Mouse (Mus musculus) forebrain, embryonic 16.5 days (tissue): ENCODE data around the gene Tex38. TPM values are rescaled to one million over a fixed set of nuclear protein-coding genes. Genes with fewer than 3 reads are reported as not detected.

ENCODE experiments used
- ATAC-seq: fragments of 200-750 bp; cut with Nextera tagmentation; 2 replicates; pipeline ENCODE4 v1.8.0; 2017; ENCODE audit warnings: mild to moderate bottlenecking, moderate library complexity
- H3K27ac ChIP-seq: fragments of 300-500 bp; sonication (generic); 2 replicates; pipeline ENCODE4 v1.5.1; 2014; ENCODE audit warnings: low read length, control low read depth
- H3K27me3 ChIP-seq: fragments of 300-500 bp; sonication (generic); replicated peaks from 2 replicates; pipeline ENCODE4 v1.6.1; 2014; ENCODE audit warnings: low read length; ENCODE audit not compliant: control insufficient read depth, insufficient read depth
- H3K36me3 ChIP-seq: fragments of 300-500 bp; sonication (generic); 2 replicates; pipeline ENCODE4 v1.6.1; 2014; ENCODE audit not compliant: control insufficient read depth, insufficient read depth
- H3K4me1 ChIP-seq: fragments of 300-500 bp; sonication (generic); replicated peaks from 2 replicates; pipeline ENCODE4 v1.6.1; 2014; ENCODE audit warnings: low read length; ENCODE audit not compliant: control insufficient read depth, insufficient read depth
- H3K4me2 ChIP-seq: fragments of 300-500 bp; sonication (generic); 2 replicates; pipeline ENCODE4 v1.6.1; 2014; ENCODE audit warnings: mild to moderate bottlenecking, low read length, control low read depth
- H3K4me3 ChIP-seq: fragments of 300-500 bp; sonication (generic); replicated peaks from 2 replicates; pipeline ENCODE4 v1.5.1; 2014; ENCODE audit warnings: mild to moderate bottlenecking, low read length, control low read depth
- H3K9ac ChIP-seq: fragments of 300-500 bp; sonication (generic); replicated peaks from 2 replicates; pipeline ENCODE4 v1.6.1; 2014; ENCODE audit warnings: low read depth, low read length, control low read depth
- H3K9me3 ChIP-seq: fragments of 300-500 bp; sonication (generic); 2 replicates; pipeline ENCODE4 v1.6.1; 2016; ENCODE audit warnings: low read length; ENCODE audit not compliant: control insufficient read depth
- WGBS: fragments of 180-500 bp; shearing (Covaris S2); extraction: QIAGEN DNeasy Blood & Tissue Kit; methylation state at CpG from one replicate; pipeline ENCODE4 v1.1.7; 2014; 5-methylcytosine and 5-hydroxymethylcytosine counted together
- polyA plus RNA-seq: library from polyadenylated mRNA; unstranded; fragments of >200 nt; fragmentation: Nextera tagmentation; extraction: Ambion mirVana; gene quantifications from 2 replicates; pipeline ENCODE4 v1.2.1, GENCODE M21; 2015

Gene Tex38
- polyA plus RNA-seq, 1 experiment from 2014 or later = 0.28 TPM

GRCm38 (mm10) chr4:115732223-115732818 lies 48.5 kb downstream of the Tex38 start:
- H3K9me3 ChIP-seq = no peaks in the 10 kb centered on the region
- H3K4me2 ChIP-seq = no peak overlapping the region
- no peaks in the 10 kb centered on the region for H3K36me3 ChIP-seq
- WGBS = 68% methylated on average over 3 of the region's 3 CpGs
- H3K27ac ChIP-seq = no peak overlapping the region
- H3K4me1 ChIP-seq = no peaks in the 10 kb centered on the region
- H3K9ac ChIP-seq = no peak overlapping the region
- no peak for ATAC-seq
- no peak overlapping the region for H3K4me3 ChIP-seq
- H3K27me3 ChIP-seq = 0 out of 2 replicates have a peak, but pooled peaks cover 5% of the 10 kb centered on the region

- Histone ChIP-seq H3K9me3 (no peaks in the 10 kb centered on the region), H3K4me2 (no peak overlapping the region), H3K4me1 (no peaks in the 10 kb centered on the region), H3K36me3 (no peaks in the 10 kb centered on the region), H3K9ac (no peak overlapping the region), H3K4me3 (no peak overlapping the region), H3K27me3 (0 out of 2 replicates have a peak, but pooled peaks cover 10% of the 10 kb centered on the region), H3K27ac (no peak overlapping the region)
- ATAC-seq = peak; percentile 83
- 24% methylated on average over 7 of the region's 7 CpGs for WGBS
Observed at GRCm38 (mm10) chr4:115731588-115732222, 49.1 kb downstream of the Tex38 start.

Other genes starting within 250 kb of the Tex38 start
- gene Cyp4a31, start 217.4 kb downstream of the Tex38 start, polyA plus RNA-seq = not detected in 2 replicates
- not detected in 2 replicates for gene Cyp4a32, start 180.0 kb downstream of the Tex38 start, polyA plus RNA-seq
- gene Cyp4b1, start 133.3 kb downstream of the Tex38 start, polyA plus RNA-seq = 0.41 and 0.42 TPM in 2 replicates
- gene Efcab14, start 43.3 kb downstream of the Tex38 start, polyA plus RNA-seq = 18.1 and 20.7 TPM in 2 replicates
- 35.1 and 36.8 TPM in 2 replicates for gene Atpaf1, start 3.8 kb upstream of the Tex38 start, polyA plus RNA-seq
- 4.6 and 6.0 TPM in 2 replicates for gene Mob3c, start 47.1 kb upstream of the Tex38 start, polyA plus RNA-seq
- gene Mknk1, start 58.2 kb upstream of the Tex38 start, polyA plus RNA-seq = 25.4 and 27.9 TPM in 2 replicates
- 0.18 TPM in 1 of 2 replicates, not detected in the other for gene Kncn, start 103.4 kb upstream of the Tex38 start, polyA plus RNA-seq
- gene 6430628N08Rik, start 109.6 kb upstream of the Tex38 start, polyA plus RNA-seq = 0.15 and 0.47 TPM in 2 replicates
- 0.10 TPM in 1 of 2 replicates, not detected in the other for gene Dmbx1, start 158.9 kb upstream of the Tex38 start, polyA plus RNA-seq
- gene Faah, start 236.9 kb upstream of the Tex38 start, polyA plus RNA-seq = 12.7 and 17.1 TPM in 2 replicates